Mouse (Mus musculus): ENCODE measurements at regions not wholly inside any gene's neighbourhood (a gene's known extent, or its start where the extent isn't known, plus 50 kb on each side); places are given as distances from the start of the nearest gene placed in this dataset.

- no peaks in the 10 kb centered on the region for H3K36me3 ChIP-seq
- H3K27me3 ChIP-seq: no peaks in the 10 kb centered on the region
- H3K4me3 ChIP-seq: no peak overlapping the region
- H3K27ac ChIP-seq: no peak overlapping the region
- H3K4me1 ChIP-seq (replicated peaks): no peaks in the 10 kb centered on the region
- no peak overlapping the region for H3K9ac ChIP-seq
- WGBS: 69% methylated on average over 2 of the region's 2 CpGs
- H3K9me3 ChIP-seq (replicated peaks): no peaks in the 10 kb centered on the region
- no peak overlapping the region for H3K4me2 ChIP-seq
- ATAC-seq (replicated peaks; ENCODE audit: insufficient number of reproducible peaks, insufficient read depth, low FRiP score, low read depth): no peak
Observed at GRCm38 (mm10) chr1:73481956-73482355, 466.2 kb upstream of the Tnp1 start.

- no peaks in the 10 kb centered on the region for H3K4me1 ChIP-seq (replicated peaks)
- H3K27ac ChIP-seq: no peak overlapping the region
- ATAC-seq (replicated peaks; ENCODE audit: insufficient number of reproducible peaks, insufficient read depth, low FRiP score, low read depth): no peak
Observed at GRCm38 (mm10) chr1:73479349-73479920, 463.7 kb upstream of the Tnp1 start.

GRCm38 (mm10) chr1:73460598-73460997 lies 444.9 kb upstream of the Tnp1 start:
- no peak for ATAC-seq (replicated peaks; ENCODE audit: insufficient number of reproducible peaks, insufficient read depth, low FRiP score, low read depth)
- Histone ChIP-seq H3K36me3 (no peaks in the 10 kb centered on the region), H3K27ac (no peak overlapping the region), H3K9me3 (replicated peaks) (no peaks in the 10 kb centered on the region), H3K27me3 (no peaks in the 10 kb centered on the region), H3K4me3 (no peak overlapping the region), H3K9ac (no peak overlapping the region), H3K4me1 (replicated peaks) (0 out of 2 replicates have a peak, but pooled peaks cover 2% of the 10 kb centered on the region), H3K4me2 (no peak overlapping the region)
- 78% methylated on average over 3 of the region's 3 CpGs for WGBS

More at GRCm38 (mm10) chr1:73479349-73479920, 463.7 kb upstream of the Tnp1 start:
- no peaks in the 10 kb centered on the region for H3K27me3 ChIP-seq
- H3K4me2 ChIP-seq: no peak overlapping the region
- H3K36me3 ChIP-seq: no peaks in the 10 kb centered on the region
- H3K9me3 ChIP-seq (replicated peaks): no peaks in the 10 kb centered on the region
- H3K9ac ChIP-seq: no peak overlapping the region
- WGBS: 37% methylated on average over 4 of the region's 4 CpGs
- H3K4me3 ChIP-seq: no peak overlapping the region

GRCm38 (mm10) chr1:73459754-73460534 lies 444.2 kb upstream of the Tnp1 start:
- no peak for ATAC-seq (replicated peaks; ENCODE audit: insufficient number of reproducible peaks, insufficient read depth, low FRiP score, low read depth)

GRCm38 (mm10) chr1:73457261-73457660 lies 441.6 kb upstream of the Tnp1 start:
- H3K4me2 ChIP-seq: no peak overlapping the region
- ATAC-seq (replicated peaks; ENCODE audit: insufficient number of reproducible peaks, insufficient read depth, low FRiP score, low read depth): no peak
- 0 out of 2 replicates have a peak, but pooled peaks cover 2% of the 10 kb centered on the region for H3K4me1 ChIP-seq (replicated peaks)
- no peaks in the 10 kb centered on the region for H3K27me3 ChIP-seq
- no peaks in the 10 kb centered on the region for H3K9me3 ChIP-seq (replicated peaks)
- 89% methylated on average over 2 of the region's 2 CpGs for WGBS
- no peak overlapping the region for H3K27ac ChIP-seq
- no peak overlapping the region for H3K9ac ChIP-seq
- no peak overlapping the region for H3K4me3 ChIP-seq
- H3K36me3 ChIP-seq: no peaks in the 10 kb centered on the region

More at GRCm38 (mm10) chr1:73459754-73460534, 444.2 kb upstream of the Tnp1 start:
- H3K9me3 ChIP-seq (replicated peaks): no peaks in the 10 kb centered on the region
- no peak overlapping the region for H3K27ac ChIP-seq
- no peaks in the 10 kb centered on the region for H3K36me3 ChIP-seq
- H3K27me3 ChIP-seq: no peaks in the 10 kb centered on the region
- H3K4me1 ChIP-seq (replicated peaks): 0 out of 2 replicates have a peak, but pooled peaks cover 2% of the 10 kb centered on the region
- H3K4me3 ChIP-seq: no peak overlapping the region
- 77% methylated on average over 13 of the region's 13 CpGs for WGBS
- H3K4me2 ChIP-seq: no peak overlapping the region
- no peak overlapping the region for H3K9ac ChIP-seq

GRCm38 (mm10) chr1:73456359-73457062 lies 440.8 kb upstream of the Tnp1 start:
- no peak overlapping the region for H3K27ac ChIP-seq
- 54% methylated on average over 8 of the region's 8 CpGs for WGBS
- H3K9ac ChIP-seq: no peak overlapping the region
- H3K9me3 ChIP-seq (replicated peaks): no peaks in the 10 kb centered on the region
- 0 out of 2 replicates have a peak, but pooled peaks cover 2% of the 10 kb centered on the region for H3K4me1 ChIP-seq (replicated peaks)
- ATAC-seq (replicated peaks; ENCODE audit: insufficient number of reproducible peaks, insufficient read depth, low FRiP score, low read depth): no peak
- H3K36me3 ChIP-seq: no peaks in the 10 kb centered on the region
- H3K4me3 ChIP-seq: no peak overlapping the region
- no peak overlapping the region for H3K4me2 ChIP-seq
- no peaks in the 10 kb centered on the region for H3K27me3 ChIP-seq

GRCm38 (mm10) chr1:73444216-73444890 lies 428.6 kb upstream of the Tnp1 start:
- H3K9ac ChIP-seq: no peak overlapping the region
- H3K27ac ChIP-seq: no peak overlapping the region
- H3K4me3 ChIP-seq: no peak overlapping the region
- H3K27me3 ChIP-seq: no peaks in the 10 kb centered on the region
- no peaks in the 10 kb centered on the region for H3K9me3 ChIP-seq (replicated peaks)
- ATAC-seq (replicated peaks; ENCODE audit: insufficient number of reproducible peaks, insufficient read depth, low FRiP score, low read depth): no peak
- no peaks in the 10 kb centered on the region for H3K36me3 ChIP-seq
- no peak overlapping the region for H3K4me2 ChIP-seq
- 39% methylated on average over 6 of the region's 6 CpGs for WGBS
- no peaks in the 10 kb centered on the region for H3K4me1 ChIP-seq (replicated peaks)

- Histone ChIP-seq H3K27me3 (no peaks in the 10 kb centered on the region), H3K9ac (no peak overlapping the region), H3K4me2 (no peak overlapping the region), H3K27ac (no peak overlapping the region), H3K4me1 (replicated peaks) (no peaks in the 10 kb centered on the region), H3K4me3 (no peak overlapping the region), H3K36me3 (no peaks in the 10 kb centered on the region), H3K9me3 (replicated peaks) (no peaks in the 10 kb centered on the region)
- ATAC-seq (replicated peaks; ENCODE audit: insufficient number of reproducible peaks, insufficient read depth, low FRiP score, low read depth): no peak
- WGBS: 47% methylated on average over 8 of the region's 8 CpGs
Observed at GRCm38 (mm10) chr1:73438385-73438784, 422.7 kb upstream of the Tnp1 start.

- no peak overlapping the region for H3K27ac ChIP-seq
- no peak overlapping the region for H3K9ac ChIP-seq
- no peaks in the 10 kb centered on the region for H3K27me3 ChIP-seq
- no peak overlapping the region for H3K4me2 ChIP-seq
- no peaks in the 10 kb centered on the region for H3K4me1 ChIP-seq (replicated peaks)
- H3K36me3 ChIP-seq: no peaks in the 10 kb centered on the region
- ATAC-seq (replicated peaks; ENCODE audit: insufficient number of reproducible peaks, insufficient read depth, low FRiP score, low read depth): no peak
- no peak overlapping the region for H3K4me3 ChIP-seq
- H3K9me3 ChIP-seq (replicated peaks): no peaks in the 10 kb centered on the region
- WGBS: 85% methylated on average over 4 of the region's 4 CpGs
Observed at GRCm38 (mm10) chr1:73428101-73428500, 412.4 kb upstream of the Tnp1 start.

- Histone ChIP-seq H3K9ac (no peak overlapping the region), H3K27me3 (no peaks in the 10 kb centered on the region), H3K4me2 (no peak overlapping the region), H3K36me3 (no peaks in the 10 kb centered on the region), H3K4me1 (replicated peaks) (no peaks in the 10 kb centered on the region), H3K4me3 (no peak overlapping the region), H3K27ac (no peak overlapping the region), H3K9me3 (replicated peaks) (no peaks in the 10 kb centered on the region)
- no peak for ATAC-seq (replicated peaks; ENCODE audit: insufficient number of reproducible peaks, insufficient read depth, low FRiP score, low read depth)
- WGBS: 61% methylated on average over 7 of the region's 7 CpGs
Observed at GRCm38 (mm10) chr1:73425049-73425448, 409.3 kb upstream of the Tnp1 start.

- Histone ChIP-seq H3K4me2 (no peak overlapping the region), H3K27ac (no peak overlapping the region)
- ATAC-seq (replicated peaks; ENCODE audit: insufficient number of reproducible peaks, insufficient read depth, low FRiP score, low read depth): no peak
Observed at GRCm38 (mm10) chr1:73418196-73418595, 402.5 kb upstream of the Tnp1 start.

More at GRCm38 (mm10) chr1:73418196-73418595, 402.5 kb upstream of the Tnp1 start:
- Histone ChIP-seq H3K4me1 (replicated peaks) (no peaks in the 10 kb centered on the region), H3K9ac (no peak overlapping the region), H3K4me3 (no peak overlapping the region), H3K27me3 (no peaks in the 10 kb centered on the region), H3K9me3 (replicated peaks) (no peaks in the 10 kb centered on the region), H3K36me3 (no peaks in the 10 kb centered on the region)
- 85% methylated on average over 2 of the region's 2 CpGs for WGBS

All from heart, embryonic 15.5 days (tissue).